Mouse (Mus musculus) liver, postnatal 0 days (tissue): ENCODE results near the gene Rrp8. TPM values are rescaled to one million over a fixed set of nuclear protein-coding genes. Genes with fewer than 3 reads are reported as not detected.

Source experiments
- ATAC-seq: fragments of 200-750 bp; cut with Nextera tagmentation; 2 replicates; pipeline ENCODE4 v1.8.0; 2017; ENCODE audit warnings: mild to moderate bottlenecking, moderate library complexity
- DNase-seq: peaks from one replicate; pipeline ENCODE4 v3.0.0-alpha.2; 2016
- H3K27ac ChIP-seq: fragments of 300-500 bp; sonication (generic); 2 replicates; pipeline ENCODE4 v1.5.1; 2014; ENCODE audit warnings: antibody characterized with exemption, moderate library complexity, mild to moderate bottlenecking, low read depth
- H3K27me3 ChIP-seq: fragments of 300-500 bp; sonication (generic); 2 replicates; pipeline ENCODE4 v1.6.1; 2014; ENCODE audit warnings: low read length, control low read depth, mixed read lengths; ENCODE audit not compliant: insufficient read depth
- H3K36me3 ChIP-seq: fragments of 300-500 bp; sonication (generic); replicated peaks from 2 replicates; pipeline ENCODE4 v1.6.1; 2014; ENCODE audit warnings: mild to moderate bottlenecking, control low read depth, low read length, moderate library complexity, mixed read lengths; ENCODE audit not compliant: insufficient read depth
- H3K4me1 ChIP-seq: fragments of 300-500 bp; sonication (generic); 2 replicates; pipeline ENCODE4 v1.6.1; 2014; ENCODE audit warnings: antibody characterized with exemption, mild to moderate bottlenecking, control low read depth; ENCODE audit not compliant: insufficient read depth
- H3K4me2 ChIP-seq: fragments of 300-500 bp; sonication (generic); 2 replicates; pipeline ENCODE4 v1.6.1; 2014; ENCODE audit warnings: low read depth, mild to moderate bottlenecking, low read length, moderate library complexity, mixed read lengths
- H3K4me3 ChIP-seq: fragments of 300-500 bp; sonication (generic); 2 replicates; pipeline ENCODE4 v1.5.1; 2014; ENCODE audit warnings: low read depth, low read length
- H3K9ac ChIP-seq: fragments of 300-500 bp; sonication (generic); replicated peaks from 2 replicates; pipeline ENCODE4 v1.6.1; 2014; ENCODE audit warnings: mild to moderate bottlenecking, moderate library complexity
- H3K9me3 ChIP-seq: fragments of 300-500 bp; sonication (generic); 2 replicates; pipeline ENCODE4 v1.6.1; 2016; ENCODE audit warnings: mild to moderate bottlenecking, control low read depth, low read length, mixed read lengths
- CTCF ChIP-seq: sonication (generic); IDR thresholded peaks from 2 replicates; pipeline ENCODE4 v1.5.1; 2016; ENCODE audit warnings: antibody characterized with exemption, low read depth
- EP300 ChIP-seq: IDR thresholded peaks from 2 replicates; pipeline ENCODE4 v1.6.1; 2016; ENCODE audit warnings: antibody characterized with exemption, low read depth, mild to moderate bottlenecking
- WGBS: fragments of 180-500 bp; shearing (Covaris S2); extraction: QIAGEN DNeasy Blood & Tissue Kit; methylation state at CpG from one replicate; pipeline ENCODE4 v1.1.7; 2014; ENCODE audit not compliant: insufficient replicate concordance; 5-methylcytosine and 5-hydroxymethylcytosine counted together
- polyA plus RNA-seq: library from polyadenylated mRNA; unstranded; fragments of >200 nt; fragmentation: Nextera tagmentation; extraction: Ambion mirVana; gene quantifications from 2 replicates; pipeline ENCODE4 v1.2.1, GENCODE M21; 2015

Gene Rrp8
- polyA plus RNA-seq, 1 experiment from 2014 or later = 11.6 TPM

DNA sequence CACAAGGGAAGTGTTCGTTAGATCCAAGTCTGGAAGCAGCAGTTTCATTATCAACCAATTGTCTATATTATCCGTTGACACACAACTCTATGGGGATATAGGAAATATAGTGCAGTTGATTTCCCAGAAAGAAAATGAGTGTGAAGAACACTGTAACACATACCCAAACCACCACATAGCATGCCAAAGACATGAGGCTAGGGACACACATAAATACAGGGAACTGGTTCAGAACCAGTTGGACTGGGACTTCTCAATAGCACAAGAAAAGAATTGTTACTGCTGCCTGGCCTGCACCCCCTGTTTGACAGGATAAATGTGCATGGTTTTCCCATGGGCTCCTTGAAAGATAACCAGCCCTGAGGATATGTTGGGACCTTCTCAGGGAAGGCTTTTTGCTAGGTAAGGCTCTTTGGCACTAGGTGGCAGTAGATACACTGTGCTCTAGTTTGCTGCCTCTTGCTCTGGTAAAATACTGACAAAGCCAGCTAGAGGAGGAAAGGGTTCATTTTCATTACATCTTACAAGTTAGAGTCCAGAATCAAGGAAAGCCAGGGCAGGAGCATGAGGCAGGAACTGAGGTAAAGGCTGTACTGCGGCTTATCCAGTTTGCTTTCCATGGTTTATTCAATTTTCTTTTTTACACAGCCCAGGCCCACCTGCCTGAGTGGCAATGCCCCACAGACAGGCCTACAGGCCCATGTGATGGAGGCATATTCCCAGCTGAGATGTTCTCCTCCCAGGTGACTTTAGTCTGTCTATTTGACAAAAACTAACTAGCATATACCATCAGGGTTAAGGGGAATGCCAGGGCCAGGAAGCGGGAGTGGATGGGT, 10.8 kb downstream of the Rrp8 start:
- Histone ChIP-seq H3K9me3 (no peaks in the 10 kb centered on the region), H3K4me1 (no peaks in the 10 kb centered on the region), H3K27ac (no peak overlapping the region), H3K9ac (no peak overlapping the region), H3K4me3 (no peak overlapping the region), H3K27me3 (no peaks in the 10 kb centered on the region), H3K4me2 (no peak overlapping the region), H3K36me3 (no peaks in the 10 kb centered on the region)
- no peak for DNase-seq
- WGBS = 75% methylated on average over 4 of the region's 4 CpGs
- ATAC-seq = peak; percentile 70
- no peak for TF ChIP-seq EP300
- TF ChIP-seq CTCF = peak; percentile 95

DNA sequence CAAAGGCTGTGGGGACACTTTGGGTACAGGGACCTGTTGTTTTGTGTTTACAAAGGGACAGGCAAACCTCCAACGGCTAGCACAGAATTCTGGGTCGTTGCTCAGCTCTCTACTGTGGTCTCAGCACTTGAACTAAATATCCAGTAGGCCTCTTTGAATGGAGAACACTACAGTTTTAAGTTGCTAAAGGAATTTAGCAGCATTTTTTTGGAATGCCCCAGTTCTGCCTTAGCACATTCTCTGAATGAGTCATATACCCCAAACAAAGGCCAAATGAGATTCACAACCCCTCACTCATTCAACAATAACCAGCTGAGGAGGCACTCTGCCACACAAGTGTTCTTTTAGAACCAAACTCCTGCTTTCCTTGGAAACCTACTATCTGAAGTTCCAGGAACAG, 15.3 kb downstream of the Rrp8 start:
- WGBS = 56% methylated on average over 2 of the region's 2 CpGs
- Histone ChIP-seq H3K27ac (no peak overlapping the region), H3K27me3 (no peaks in the 10 kb centered on the region), H3K4me1 (no peaks in the 10 kb centered on the region), H3K4me2 (no peak overlapping the region), H3K4me3 (no peak overlapping the region), H3K36me3 (no peaks in the 10 kb centered on the region), H3K9ac (no peak overlapping the region), H3K9me3 (no peaks in the 10 kb centered on the region)
- TF ChIP-seq EP300 (no peak), CTCF (no peak)
- DNase-seq (no peak), ATAC-seq (no peak)

DNA sequence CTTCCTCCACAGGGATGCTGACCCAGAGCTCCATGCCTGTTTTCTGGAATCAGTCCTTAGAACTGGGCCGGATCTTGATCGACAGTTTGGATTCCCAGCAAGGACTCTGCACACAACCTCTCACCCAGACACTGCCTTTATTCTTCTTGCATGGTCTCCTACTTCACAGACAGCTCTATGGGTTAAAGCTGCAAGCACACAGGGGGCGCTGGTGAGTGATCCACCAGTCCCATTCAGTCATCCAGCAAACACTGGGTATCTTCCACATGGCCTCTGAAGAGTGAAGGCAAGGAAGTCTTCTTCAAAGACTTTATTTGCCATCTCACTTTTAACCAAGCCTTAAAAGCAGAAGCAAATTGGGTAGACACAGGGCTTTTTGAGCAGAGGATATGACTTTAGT, 21.8 kb downstream of the Rrp8 start:
- H3K4me3 ChIP-seq = no peak overlapping the region
- H3K27me3 ChIP-seq = no peaks in the 10 kb centered on the region
- no peaks in the 10 kb centered on the region for H3K4me1 ChIP-seq
- no peak for TF ChIP-seq EP300
- TF ChIP-seq CTCF = peak; percentile 39
- DNase-seq = no peak
- no peak overlapping the region for H3K27ac ChIP-seq
- H3K9me3 ChIP-seq = no peaks in the 10 kb centered on the region
- H3K36me3 ChIP-seq = no peaks in the 10 kb centered on the region
- H3K9ac ChIP-seq = no peak overlapping the region
- no peak for ATAC-seq
- WGBS = 48% methylated on average over 3 of the region's 3 CpGs
- no peak overlapping the region for H3K4me2 ChIP-seq

DNA sequence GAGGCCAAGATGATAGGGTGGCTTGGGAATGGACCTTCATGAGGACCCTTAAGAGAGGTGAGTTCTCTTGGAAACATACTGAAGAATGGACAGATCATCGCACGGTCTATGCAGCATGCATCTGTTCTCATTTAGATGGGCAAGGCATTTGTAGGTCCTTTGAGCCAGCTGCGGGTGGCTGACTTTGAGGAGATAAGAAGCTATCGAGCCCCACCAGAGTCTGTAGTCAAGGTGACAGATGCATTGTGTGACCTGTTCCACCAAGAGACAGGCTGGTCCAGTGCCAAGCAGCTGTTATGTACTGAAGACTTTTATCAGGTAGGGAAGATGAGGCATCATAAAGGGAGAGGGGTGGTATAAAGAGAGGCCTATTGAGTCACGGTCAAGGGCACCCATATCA, 28.5 kb downstream of the Rrp8 start:
- Histone ChIP-seq H3K27ac (no peak overlapping the region), H3K4me2 (no peak overlapping the region), H3K9ac (no peak overlapping the region), H3K9me3 (no peaks in the 10 kb centered on the region), H3K4me1 (no peaks in the 10 kb centered on the region), H3K36me3 (no peaks in the 10 kb centered on the region), H3K4me3 (no peak overlapping the region), H3K27me3 (no peaks in the 10 kb centered on the region)
- 61% methylated on average over 5 of the region's 5 CpGs for WGBS
- TF ChIP-seq EP300 (peak; percentile 68), CTCF (no peak)
- DNase-seq (peak; percentile 42), ATAC-seq (peak; percentile 83)

DNA sequence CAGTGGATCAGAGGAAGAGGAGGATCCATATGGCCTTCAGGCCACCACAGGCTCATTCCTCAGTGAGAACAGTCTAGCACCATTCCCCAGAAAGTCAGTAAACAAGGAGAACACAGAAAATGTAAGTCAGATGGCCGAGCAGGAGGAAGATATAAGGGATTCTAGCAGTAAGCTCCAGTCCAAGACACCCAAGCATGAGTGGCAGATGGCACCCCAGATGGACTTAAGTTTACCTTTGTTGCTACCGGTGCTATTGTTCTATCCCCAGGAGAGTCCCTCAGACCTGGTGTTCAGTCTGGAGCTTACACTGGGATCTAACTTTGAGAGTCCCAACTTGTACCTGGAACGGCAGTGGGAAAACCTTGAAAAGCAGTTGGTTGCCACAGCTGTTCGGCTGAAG, 33.4 kb downstream of the Rrp8 start:
- ATAC-seq = no peak
- TF ChIP-seq EP300 (no peak), CTCF (no peak)
- WGBS = 79% methylated on average over 4 of the region's 4 CpGs

DNA sequence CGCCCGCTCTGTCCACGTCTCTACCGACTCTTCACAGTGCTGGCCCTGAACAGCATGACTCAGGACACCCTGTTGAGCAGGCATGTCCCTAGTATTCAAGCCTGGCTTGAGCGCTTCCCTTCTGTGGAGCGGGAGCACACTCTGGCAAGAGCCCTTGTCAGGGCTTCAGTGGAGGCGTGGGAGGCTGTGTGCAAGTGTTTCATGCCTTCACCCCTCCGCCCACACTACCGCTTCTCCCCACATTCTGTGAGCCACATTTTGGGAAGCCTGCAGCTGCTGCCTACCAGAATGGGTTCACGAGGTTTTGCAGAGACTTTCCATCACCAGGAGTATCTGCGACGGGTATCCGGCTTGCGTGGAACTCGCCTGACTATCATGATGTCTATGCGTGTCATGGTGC, 34.0 kb downstream of the Rrp8 start:
- TF ChIP-seq CTCF (no peak), EP300 (no peak)
- Histone ChIP-seq H3K36me3 (no peaks in the 10 kb centered on the region), H3K4me2 (no peak overlapping the region), H3K27me3 (no peaks in the 10 kb centered on the region), H3K27ac (no peak overlapping the region), H3K9ac (no peak overlapping the region), H3K9me3 (no peaks in the 10 kb centered on the region), H3K4me1 (no peaks in the 10 kb centered on the region), H3K4me3 (no peak overlapping the region)
- ATAC-seq (no peak), DNase-seq (no peak)
- WGBS = 81% methylated on average over 16 of the region's 16 CpGs

More for the DNA sequence above, 33.4 kb downstream of the Rrp8 start:
- Histone ChIP-seq H3K27me3 (no peaks in the 10 kb centered on the region), H3K9me3 (no peaks in the 10 kb centered on the region), H3K9ac (no peak overlapping the region), H3K36me3 (no peaks in the 10 kb centered on the region), H3K27ac (no peak overlapping the region), H3K4me3 (no peak overlapping the region), H3K4me1 (no peaks in the 10 kb centered on the region), H3K4me2 (no peak overlapping the region)
- DNase-seq = no peak
